Mouse (Mus musculus): ENCODE data around the gene Dmrta2. TPM values are rescaled to one million over a fixed set of nuclear protein-coding genes. Genes with fewer than 3 reads are reported as not detected.

Gene Dmrta2
- polyA plus RNA-seq, 1 experiment = 0.67 TPM

- H3K9me3 ChIP-seq = no peaks in the 10 kb centered on the region
- peaks cover 41% of the 10 kb centered on the region for H3K36me3 ChIP-seq (replicated peaks; ENCODE audit: low read length)
- no peak for TF ChIP-seq FLI1 (IDR thresholded peaks at IDR 0.05; ENCODE audit: low read length)
- TF ChIP-seq GATA1 (IDR thresholded peaks at IDR 0.05; ENCODE audit: borderline replicate concordance, low read length) = no peak
These were observed 14.1 kb upstream of the Dmrta2 start for GRCm38 (mm10) chr4:109963570-109964279.

GRCm38 (mm10) chr4:109969561-109969960 lies 8.3 kb upstream of the Dmrta2 start:
- Histone ChIP-seq H3K27me3 (replicated peaks) (peaks cover 48% of the 10 kb centered on the region), H3K4me1 (peaks cover 8% of the 10 kb centered on the region), H3K9me3 (no peaks in the 10 kb centered on the region), H3K36me3 (replicated peaks; ENCODE audit: low read length) (peaks cover 13% of the 10 kb centered on the region), H3K4me3 (replicated peaks) (no peak overlapping the region)
- TF ChIP-seq GATA1 (IDR thresholded peaks at IDR 0.05; ENCODE audit: borderline replicate concordance, low read length) (no peak), FLI1 (IDR thresholded peaks at IDR 0.05; ENCODE audit: low read length) (no peak)

More at GRCm38 (mm10) chr4:109963570-109964279, 14.1 kb upstream of the Dmrta2 start:
- H3K27me3 ChIP-seq (replicated peaks) = no peaks in the 10 kb centered on the region
- H3K4me3 ChIP-seq (replicated peaks) = no peak overlapping the region
- peaks cover 5% of the 10 kb centered on the region for H3K4me1 ChIP-seq

- TF ChIP-seq FLI1 (IDR thresholded peaks at IDR 0.05; ENCODE audit: low read length) = no peak
- H3K4me1 ChIP-seq = peaks cover 47% of the 10 kb centered on the region
- peaks cover 94% of the 10 kb centered on the region for H3K27me3 ChIP-seq (replicated peaks)
- H3K9me3 ChIP-seq = peaks cover 27% of the 10 kb centered on the region
- no peak overlapping the region for H3K4me3 ChIP-seq (replicated peaks)
- H3K36me3 ChIP-seq (replicated peaks; ENCODE audit: low read length) = no peaks in the 10 kb centered on the region
These were observed 3.7 kb upstream of the Dmrta2 start for GRCm38 (mm10) chr4:109973991-109974654.

GRCm38 (mm10) chr4:109974655-109975380 lies 3.0 kb upstream of the Dmrta2 start:
- TF ChIP-seq GATA1 (IDR thresholded peaks at IDR 0.05; ENCODE audit: borderline replicate concordance, low read length) (no peak), FLI1 (IDR thresholded peaks at IDR 0.05; ENCODE audit: low read length) (no peak)
- Histone ChIP-seq H3K4me3 (replicated peaks) (peak overlapping the region; percentile 79), H3K9me3 (peaks cover 28% of the 10 kb centered on the region), H3K4me1 (peaks cover 50% of the 10 kb centered on the region), H3K27me3 (replicated peaks) (peaks cover 96% of the 10 kb centered on the region), H3K36me3 (replicated peaks; ENCODE audit: low read length) (no peaks in the 10 kb centered on the region)

- peak overlapping the region; percentile 79 for H3K4me3 ChIP-seq (replicated peaks)
- peaks cover 32% of the 10 kb centered on the region for H3K9me3 ChIP-seq
- H3K27me3 ChIP-seq (replicated peaks) = peaks cover 97% of the 10 kb centered on the region
- peaks cover 57% of the 10 kb centered on the region for H3K4me1 ChIP-seq
- H3K36me3 ChIP-seq (replicated peaks; ENCODE audit: low read length) = no peaks in the 10 kb centered on the region
- no peak for TF ChIP-seq FLI1 (IDR thresholded peaks at IDR 0.05; ENCODE audit: low read length)
- TF ChIP-seq GATA1 (IDR thresholded peaks at IDR 0.05; ENCODE audit: borderline replicate concordance, low read length) = no peak
These were observed 2.2 kb upstream of the Dmrta2 start for GRCm38 (mm10) chr4:109975381-109976240.

- peak overlapping the region; percentile 81 for H3K4me3 ChIP-seq (replicated peaks)
- H3K36me3 ChIP-seq (replicated peaks; ENCODE audit: low read length) = no peaks in the 10 kb centered on the region
- H3K9me3 ChIP-seq = peaks cover 32% of the 10 kb centered on the region
- TF ChIP-seq GATA1 (IDR thresholded peaks at IDR 0.05; ENCODE audit: borderline replicate concordance, low read length) (no peak), FLI1 (IDR thresholded peaks at IDR 0.05; ENCODE audit: low read length) (no peak)
- H3K4me1 ChIP-seq = peaks cover 57% of the 10 kb centered on the region
- H3K27me3 ChIP-seq (replicated peaks) = peaks cover 97% of the 10 kb centered on the region
These were observed 1.3 kb upstream of the Dmrta2 start for GRCm38 (mm10) chr4:109976273-109977147.

- H3K4me3 ChIP-seq (replicated peaks) = peak overlapping the region; percentile 84
- TF ChIP-seq FLI1 (IDR thresholded peaks at IDR 0.05; ENCODE audit: low read length) (no peak), GATA1 (IDR thresholded peaks at IDR 0.05; ENCODE audit: borderline replicate concordance, low read length) (no peak)
- H3K27me3 ChIP-seq (replicated peaks) = peaks cover 99% of the 10 kb centered on the region
These were observed 410 bp downstream of the Dmrta2 start for GRCm38 (mm10) chr4:109978068-109978857.

GRCm38 (mm10) chr4:109978858-109979340 lies 1.0 kb downstream of the Dmrta2 start:
- H3K4me1 ChIP-seq = peaks cover 77% of the 10 kb centered on the region
- TF ChIP-seq GATA1 (IDR thresholded peaks at IDR 0.05; ENCODE audit: borderline replicate concordance, low read length) = no peak
- no peak for TF ChIP-seq FLI1 (IDR thresholded peaks at IDR 0.05; ENCODE audit: low read length)
- no peaks in the 10 kb centered on the region for H3K36me3 ChIP-seq (replicated peaks; ENCODE audit: low read length)
- peaks cover 32% of the 10 kb centered on the region for H3K9me3 ChIP-seq
- no peak overlapping the region for H3K4me3 ChIP-seq (replicated peaks)
- peaks cover 99% of the 10 kb centered on the region for H3K27me3 ChIP-seq (replicated peaks)

More at GRCm38 (mm10) chr4:109978068-109978857, 410 bp downstream of the Dmrta2 start:
- Histone ChIP-seq H3K4me1 (peaks cover 72% of the 10 kb centered on the region), H3K36me3 (replicated peaks; ENCODE audit: low read length) (no peaks in the 10 kb centered on the region), H3K9me3 (peaks cover 32% of the 10 kb centered on the region)
